Mouse (Mus musculus) MEL (cell line): ENCODE results near the gene Scd4.
A peak's percentile ranks its signal among the peaks of the same experiment; 100 is the strongest.

Experiments used
- CHD2 ChIP-seq: IDR thresholded peaks from 2 replicates; pipeline ENCODE4 v1.6.1; 2011; ENCODE audit warnings: low read length, improper control_type of control experiment
- CTCF ChIP-seq, 3 experiments: IDR thresholded peaks in 2 of 3; conservative IDR thresholded peaks in 1 of 3; 2 replicates each; pipeline ENCODE4 v1.5.1; 2011 to 2012; ENCODE audit warnings: low read length in 3 of 3, low read depth in 2 of 3, mild to moderate bottlenecking in 2 of 3, improper control_type of control experiment in 1 of 3, inconsistent platforms in 1 of 3, mixed read lengths in 1 of 3, moderate library complexity in 1 of 3; ENCODE audit not compliant: control insufficient read depth in 1 of 3, insufficient read depth in 1 of 3, poor library complexity in 1 of 3, severe bottlenecking in 1 of 3
- GATA1 ChIP-seq: IDR thresholded peaks from 2 replicates; pipeline ENCODE4 v1.6.1; 2011; ENCODE audit warnings: low read depth, low read length, improper control_type of control experiment
- HCFC1 ChIP-seq: IDR thresholded peaks from 2 replicates; pipeline ENCODE4 v1.6.1; 2012; ENCODE audit warnings: low read depth, mild to moderate bottlenecking, inconsistent platforms, low read length, improper control_type of control experiment, moderate library complexity
- MAFK ChIP-seq: IDR thresholded peaks from 2 replicates; pipeline ENCODE4 v1.6.1; 2011; ENCODE audit warnings: low read depth, mild to moderate bottlenecking, low read length, improper control_type of control experiment, borderline replicate concordance
- MAZ ChIP-seq: IDR thresholded peaks from 2 replicates; pipeline ENCODE4 v1.6.1; 2012; ENCODE audit warnings: low read depth, mild to moderate bottlenecking, inconsistent platforms, low read length, improper control_type of control experiment
- MEF2A ChIP-seq: IDR thresholded peaks from 2 replicates; pipeline ENCODE4 v1.6.1; 2014; ENCODE audit warnings: low read depth, mild to moderate bottlenecking, inconsistent platforms, low read length, improper control_type of control experiment; ENCODE audit not compliant: poor library complexity, insufficient replicate concordance, severe bottlenecking; ENCODE audit errors: extremely low read depth
- MYB ChIP-seq: IDR thresholded peaks from 2 replicates; pipeline ENCODE4 v1.6.1; 2011; ENCODE audit warnings: mild to moderate bottlenecking, low read depth, low read length, improper control_type of control experiment
- MYC ChIP-seq: IDR thresholded peaks from 2 replicates; pipeline ENCODE4 v1.6.1; 2011; ENCODE audit warnings: low read depth, mild to moderate bottlenecking, low read length, improper control_type of control experiment, moderate library complexity
- POLR2A ChIP-seq, 2 experiments: IDR thresholded peaks; 2 replicates each; pipeline ENCODE4 v1.6.1; 2011 to 2012; ENCODE audit warnings: low read length in 2 of 2, mild to moderate bottlenecking in 2 of 2, control low read depth in 1 of 2, improper control_type of control experiment in 1 of 2, low read depth in 1 of 2, moderate library complexity in 1 of 2; ENCODE audit not compliant: control insufficient read depth in 1 of 2, insufficient read depth in 1 of 2, poor library complexity in 1 of 2
- SMC3 ChIP-seq: IDR thresholded peaks from 2 replicates; pipeline ENCODE4 v1.6.1; 2011; ENCODE audit warnings: low read depth, low read length, improper control_type of control experiment
- USF1 ChIP-seq: IDR thresholded peaks from 2 replicates; pipeline ENCODE4 v1.6.1; 2014; ENCODE audit warnings: low read depth, mild to moderate bottlenecking, inconsistent platforms, low read length, improper control_type of control experiment, moderate library complexity
- USF2 ChIP-seq, 2 experiments: IDR thresholded peaks; 2 replicates each; pipeline ENCODE4 v1.6.1; 2011 to 2012; ENCODE audit warnings: improper control_type of control experiment in 2 of 2, low read length in 2 of 2, borderline replicate concordance in 1 of 2, inconsistent platforms in 1 of 2, low read depth in 1 of 2, mild to moderate bottlenecking in 1 of 2; ENCODE audit not compliant: insufficient read depth in 1 of 2

- TF ChIP-seq USF1 (no peak), GATA1 (no peak), MAZ (no peak; the same call in 1 of the 2 replicates), POLR2A (IDR thresholded peaks at IDR 0.05; ENCODE audit: control insufficient read depth in 1 of 2, insufficient read depth in 1 of 2, low read depth in 1 of 2, low read length in 2 of 2, poor library complexity in 1 of 2) (no peak), CHD2 (no peak; the same call in 1 of the 2 replicates), USF2 (IDR thresholded peaks at IDR 0.05; ENCODE audit: borderline replicate concordance in 1 of 2, insufficient read depth in 1 of 2, low read depth in 1 of 2, low read length in 2 of 2) (no peak), CTCF (IDR thresholded peaks at IDR 0.05 in 2 of 3, conservative IDR thresholded peaks at IDR 0.05 in 1 of 3; ENCODE audit: control insufficient read depth in 1 of 3, insufficient read depth in 1 of 3, low read depth in 2 of 3, low read length in 3 of 3, poor library complexity in 1 of 3, severe bottlenecking in 1 of 3) (no peak), MYC (peak; percentile 13; the same call in 1 of the 2 replicates), HCFC1 (no peak), SMC3 (no peak), MYB (no peak), MAFK (no peak), MEF2A (no peak)
Measured at GRCm38 (mm10) chr19:44295251-44295650, 37.6 kb upstream of the Scd4 start.
